Mouse (Mus musculus): Measurements from ENCODE around the gene Mcidas.

Mcidas gene

GRCm38 (mm10) chr13:112993531-112994152, at the start of gene Mcidas:
Mcidas (plus strand) TSS chr13:112993845.
- DNase-seq (ENCODE audit: low spot score) = peak; percentile 28

- DNase-seq (ENCODE audit: low spot score) = no peak
Observed at GRCm38 (mm10) chr13:112945312-112945711, 48.3 kb upstream of the Mcidas start.

- DNase-seq (ENCODE audit: low spot score) = no peak
Observed at GRCm38 (mm10) chr13:112945900-112946299, 47.7 kb upstream of the Mcidas start.

GRCm38 (mm10) chr13:112954067-112954466, 39.6 kb upstream of the Mcidas start:
- DNase-seq (ENCODE audit: low spot score) = no peak

GRCm38 (mm10) chr13:112963081-112963480, 30.6 kb upstream of the Mcidas start:
- no peak for DNase-seq (ENCODE audit: low spot score)

- no peak for DNase-seq (ENCODE audit: low spot score)
Observed at GRCm38 (mm10) chr13:112964421-112964820, 29.2 kb upstream of the Mcidas start.

GRCm38 (mm10) chr13:112967267-112967666, 26.4 kb upstream of the Mcidas start:
- DNase-seq (ENCODE audit: low spot score) = peak; percentile 54

GRCm38 (mm10) chr13:112976720-112977119, 16.9 kb upstream of the Mcidas start:
- DNase-seq (ENCODE audit: low spot score) = no peak

- peak; percentile 46 for DNase-seq (ENCODE audit: low spot score)
Observed at GRCm38 (mm10) chr13:112985605-112986450, 7.8 kb upstream of the Mcidas start.

GRCm38 (mm10) chr13:112986451-112986950, 7.1 kb upstream of the Mcidas start:
- no peak for DNase-seq (ENCODE audit: low spot score)

GRCm38 (mm10) chr13:112987532-112987943, 6.1 kb upstream of the Mcidas start, which contains the start of gene Ccno:
Ccno (plus strand) TSS chr13:112987802.
- DNase-seq (ENCODE audit: low spot score) = peak; percentile 98

- DNase-seq (ENCODE audit: low spot score) = peak; percentile 69
Observed at GRCm38 (mm10) chr13:112987991-112988390, 5.7 kb upstream of the Mcidas start.

GRCm38 (mm10) chr13:112988866-112989265, 4.8 kb upstream of the Mcidas start:
- DNase-seq (ENCODE audit: low spot score) = peak; percentile 22

GRCm38 (mm10) chr13:112989541-112989940, 4.1 kb upstream of the Mcidas start:
- peak; percentile 27 for DNase-seq (ENCODE audit: low spot score)

- no peak for DNase-seq (ENCODE audit: low spot score)
Observed at GRCm38 (mm10) chr13:112990346-112990745, 3.3 kb upstream of the Mcidas start.

- DNase-seq (ENCODE audit: low spot score) = peak; percentile 60
Observed at GRCm38 (mm10) chr13:112994191-112994590, 546 bp downstream of the Mcidas start.

GRCm38 (mm10) chr13:112996407-112996806, 2.8 kb downstream of the Mcidas start:
- no peak for DNase-seq (ENCODE audit: low spot score)

GRCm38 (mm10) chr13:112997369-112997768, 3.7 kb downstream of the Mcidas start:
- no peak for DNase-seq (ENCODE audit: low spot score)

- peak; percentile 40 for DNase-seq (ENCODE audit: low spot score)
Observed at GRCm38 (mm10) chr13:112998427-112999201, 5.0 kb downstream of the Mcidas start.

- no peak for DNase-seq (ENCODE audit: low spot score)
Observed at GRCm38 (mm10) chr13:113000090-113000489, 6.4 kb downstream of the Mcidas start.

- DNase-seq (ENCODE audit: low spot score) = no peak
Observed at GRCm38 (mm10) chr13:113000576-113001318, 7.1 kb downstream of the Mcidas start.

All from MN1 (cell line).